Mouse (Mus musculus): ENCODE results near the gene Clpp. TPM values are rescaled to one million over a fixed set of nuclear protein-coding genes. Genes with fewer than 3 reads are reported as not detected.

The Clpp gene
- total RNA-seq, 2 experiments from 2014 or later: 49.6 to 58.2 TPM

DNA sequence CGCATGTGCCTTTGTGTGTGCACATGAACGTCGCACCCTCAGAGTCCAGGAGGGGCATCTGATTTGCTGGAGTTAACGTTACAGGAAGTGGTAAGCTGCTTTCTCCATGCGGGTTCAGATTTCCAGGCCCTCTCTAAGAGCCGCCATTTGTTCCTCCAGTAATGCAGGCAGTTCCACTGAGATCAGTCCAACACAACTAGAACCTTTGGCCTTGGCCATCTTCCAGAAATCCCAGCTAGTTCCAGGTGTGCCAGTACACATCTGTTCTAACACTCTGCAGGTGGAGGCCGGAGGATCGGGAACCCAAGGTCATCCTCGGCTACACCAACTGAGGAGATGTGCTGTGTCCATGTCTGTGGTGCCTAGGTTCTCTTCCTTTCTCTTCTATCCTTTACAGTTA is 5.2 kb upstream of the Clpp start:
- no peak for DNase-seq (ENCODE audit: low spot score in 2 of 2)
- intact Hi-C loops (cut with DNase I): loop anchor here (5.0 kb wide), 1 partner anchor 178 kb away; no protein-coding TSS in a partner anchor

- intact Hi-C loops (cut with DNase I): loop anchor here (5.0 kb wide), 1 partner anchor 178 kb away; no protein-coding TSS in a partner anchor
- no peak for DNase-seq (ENCODE audit: low spot score in 2 of 2)
Measured at GRCm38 (mm10) chr17:56985656-56986055, 4.4 kb upstream of the Clpp start.

DNA sequence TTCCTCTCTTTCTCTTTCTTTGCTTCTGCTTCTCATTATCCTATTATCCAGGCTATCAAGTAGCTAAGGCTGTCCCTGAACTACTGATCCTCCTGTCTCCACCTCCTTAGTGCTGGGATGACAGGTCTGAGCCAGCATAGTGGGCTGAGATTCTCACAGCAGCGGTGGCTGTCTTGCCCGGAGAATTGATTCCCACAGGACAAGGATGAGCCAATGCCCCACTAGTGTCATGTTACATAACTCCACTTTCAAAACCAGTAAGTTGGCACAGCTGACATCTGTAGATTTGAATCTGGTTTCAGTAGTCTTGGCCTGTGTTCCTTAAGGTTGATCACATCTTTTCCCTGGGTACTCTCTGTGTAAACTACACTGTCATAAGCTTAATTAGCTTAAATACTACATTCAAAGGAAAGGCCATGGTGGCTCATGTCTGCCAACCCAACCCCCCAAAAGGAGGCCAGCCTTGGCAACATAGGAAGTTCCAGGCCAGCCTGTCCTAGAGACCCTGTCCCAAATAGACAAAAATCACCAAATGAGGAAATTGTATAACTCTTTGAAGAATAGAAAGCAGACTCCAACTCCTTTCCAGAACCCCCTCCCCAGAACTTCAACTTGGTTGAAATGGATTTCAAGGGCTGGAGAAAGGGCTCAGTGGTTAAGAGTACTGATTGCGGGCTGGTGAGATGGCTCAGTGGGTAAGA is 3.9 kb upstream of the Clpp start:
- DNase-seq (ENCODE audit: low spot score in 2 of 2): no peak
- intact Hi-C loops (cut with DNase I): loop anchor here (5.0 kb wide), 1 partner anchor 179 kb away; no protein-coding TSS in a partner anchor

GRCm38 (mm10) chr17:56988441-56988840 is 1.7 kb upstream of the Clpp start:
- intact Hi-C loops (cut with DNase I): loop anchor here (5.0 kb wide), 1 partner anchor 181 kb away; no protein-coding TSS in a partner anchor
- DNase-seq (ENCODE audit: low spot score in 2 of 2): no peak

- no peak for DNase-seq (ENCODE audit: low spot score in 2 of 2)
- intact Hi-C loops (cut with DNase I): loop anchor here (5.0 kb wide), 1 partner anchor 182 kb away; no protein-coding TSS in a partner anchor
Measured at GRCm38 (mm10) chr17:56988921-56989430, 1.1 kb upstream of the Clpp start.

- peak; percentile 80 to 88 for DNase-seq (ENCODE audit: low spot score in 2 of 2)
- intact Hi-C loops (cut with DNase I): loop anchor here (5.0 kb wide), 1 partner anchor 182 kb away; no protein-coding TSS in a partner anchor
Measured at GRCm38 (mm10) chr17:56989467-56990114, 514 bp upstream of the Clpp start.

- no peak for DNase-seq (ENCODE audit: low spot score in 2 of 2)
Measured at GRCm38 (mm10) chr17:56990966-56991365, 861 bp downstream of the Clpp start.

GRCm38 (mm10) chr17:56995046-56995445 is 4.9 kb downstream of the Clpp start:
- no peak for DNase-seq (ENCODE audit: low spot score in 2 of 2)
- intact Hi-C loops (cut with DNase I): loop anchor here (5.0 kb wide), 2 partner anchors 98 to 183 kb away; no protein-coding TSS in a partner anchor

More at GRCm38 (mm10) chr17:56990966-56991365, 861 bp downstream of the Clpp start:
- intact Hi-C loops (cut with DNase I): no loop called here

- DNase-seq (ENCODE audit: low spot score in 2 of 2): no peak
- intact Hi-C loops (cut with DNase I): loop anchor here (5.0 kb wide), 2 partner anchors 99 to 184 kb away; no protein-coding TSS in a partner anchor
Measured at GRCm38 (mm10) chr17:56996506-56996905, 6.4 kb downstream of the Clpp start.

- DNase-seq (ENCODE audit: low spot score in 2 of 2): peak; percentile 93 to 97
- intact Hi-C loops (cut with DNase I): loop anchor here (5.0 kb wide), 2 partner anchors 100 to 185 kb away; no protein-coding TSS in a partner anchor
Measured at GRCm38 (mm10) chr17:56997029-56997667, 7.0 kb downstream of the Clpp start, which contains the start of gene Alkbh7. Gene Alkbh7 (plus strand): TSS chr17:56997339.

GRCm38 (mm10) chr17:56999414-56999813 is 9.3 kb downstream of the Clpp start:
- no peak for DNase-seq (ENCODE audit: low spot score in 2 of 2)
- intact Hi-C loops (cut with DNase I): loop anchor here (5.0 kb wide), 2 partner anchors 102 to 187 kb away; no protein-coding TSS in a partner anchor

DNA sequence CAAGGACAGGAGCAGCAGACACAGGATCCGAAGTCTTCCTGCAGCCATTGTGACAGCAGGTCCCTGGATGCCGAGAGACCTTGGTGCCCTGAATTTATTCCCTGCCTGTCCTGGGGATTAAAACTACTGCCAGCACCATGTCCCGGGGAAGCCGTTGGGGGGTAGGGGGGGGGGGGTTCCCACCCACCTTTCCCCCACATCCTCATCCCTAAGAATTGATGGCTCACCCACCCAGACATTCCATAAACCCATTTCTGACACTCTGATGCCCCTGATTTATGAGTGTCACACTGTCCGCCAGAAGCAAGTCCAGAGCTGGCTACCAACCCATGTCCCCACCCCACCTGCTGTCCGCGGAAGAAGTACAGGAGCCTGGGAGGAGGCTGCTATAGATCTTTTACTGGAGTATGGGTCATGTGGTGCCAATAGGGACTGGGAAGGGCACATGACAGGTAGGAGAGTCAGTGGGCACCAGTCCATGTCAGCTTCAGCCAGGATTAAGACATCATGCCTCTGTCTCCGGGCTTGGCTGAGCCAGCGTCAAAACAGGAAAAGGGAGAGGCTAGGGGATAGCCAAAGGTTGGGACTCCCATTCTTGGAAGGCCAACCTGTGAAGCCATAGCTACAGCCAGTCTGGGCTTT is 10.0 kb downstream of the Clpp start, which contains the start of gene Pspn:
Pspn (minus strand) TSS at position 51 of the 642 bp plus-strand sequence.
- intact Hi-C loops (cut with DNase I): loop anchor here (5.0 kb wide), 2 partner anchors 103 to 188 kb away; no protein-coding TSS in a partner anchor

GRCm38 (mm10) chr17:57001228-57001627 is 11.1 kb downstream of the Clpp start:
- intact Hi-C loops (cut with DNase I): no loop called here
- DNase-seq (ENCODE audit: low spot score in 2 of 2): no peak

More for the DNA sequence above, 10.0 kb downstream of the Clpp start, which contains the start of gene Pspn:
- no peak for DNase-seq (ENCODE audit: low spot score in 2 of 2)

GRCm38 (mm10) chr17:57003994-57004393 is 13.9 kb downstream of the Clpp start:
- no peak for DNase-seq (ENCODE audit: low spot score in 2 of 2)
- intact Hi-C loops (cut with DNase I): no loop called here

DNA sequence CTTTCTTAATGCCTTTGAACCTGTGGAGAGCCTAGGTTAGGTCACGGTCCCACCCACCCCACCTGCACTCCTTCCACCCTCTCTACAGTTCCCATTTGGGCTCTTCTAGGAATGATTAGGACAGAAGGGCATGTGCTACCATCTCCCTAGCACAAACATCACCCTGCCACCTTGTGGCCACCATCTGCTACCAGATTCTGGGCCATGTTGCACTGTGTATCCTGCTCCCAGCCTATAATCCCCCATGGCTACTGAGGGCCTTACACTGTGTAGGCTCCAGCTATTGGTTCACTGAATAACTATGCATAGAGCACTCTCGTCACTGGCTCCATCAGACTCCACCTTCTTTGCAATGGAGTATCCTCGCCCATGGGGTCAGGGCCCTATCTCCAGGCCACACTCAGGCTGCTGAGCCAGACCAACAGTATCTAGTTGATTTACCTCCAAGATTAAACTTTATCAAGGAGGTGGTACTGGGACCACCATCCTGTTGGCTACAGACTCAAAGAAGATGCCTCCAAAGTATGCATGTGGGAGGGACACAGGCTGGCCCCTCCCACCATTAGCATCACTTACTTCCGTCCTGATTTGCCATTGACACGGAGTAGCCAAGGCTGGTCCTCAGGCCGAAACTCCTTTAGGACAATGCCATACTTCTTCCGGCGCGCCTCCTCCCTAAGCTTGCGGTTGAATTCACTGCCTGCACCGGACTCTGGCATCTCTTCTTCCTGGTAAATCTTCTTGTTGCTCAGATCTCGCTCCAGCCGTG is 17.2 kb downstream of the Clpp start:
- peak in 1 of 2 experiments; percentile 34 for DNase-seq (ENCODE audit: low spot score in 2 of 2)
- intact Hi-C loops (cut with DNase I): no loop called here

DNA sequence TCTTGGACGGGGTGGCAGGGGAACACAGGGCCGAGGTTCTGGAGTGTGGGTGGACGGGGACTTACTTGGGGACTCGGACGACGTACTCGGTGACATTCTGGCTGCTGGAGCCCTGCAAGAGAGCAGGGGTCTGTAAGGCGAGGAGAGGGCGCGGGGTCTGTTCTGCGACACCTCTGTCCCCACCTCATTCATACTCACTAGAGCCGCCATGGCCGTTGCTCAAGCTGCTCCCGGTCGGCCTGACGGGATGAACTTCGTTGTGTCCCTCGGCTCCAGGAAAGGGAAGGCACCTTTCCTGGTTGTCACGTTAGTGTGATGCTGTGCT is 20.8 kb downstream of the Clpp start:
- intact Hi-C loops (cut with DNase I): loop anchor here (5.0 kb wide), 1 partner anchor 321 kb away; no protein-coding TSS in a partner anchor
- DNase-seq (ENCODE audit: low spot score in 2 of 2): no peak

GRCm38 (mm10) chr17:57011236-57012141 is 21.4 kb downstream of the Clpp start, which contains the start of the genes Gtf2f1 and Gm17949:
Gene Gtf2f1 (minus strand): TSS chr17:57011288.
Gene Gm17949 (plus strand): TSS chr17:57011469.
- intact Hi-C loops (cut with DNase I): loop anchor here (5.0 kb wide), 1 partner anchor 321 kb away; no protein-coding TSS in a partner anchor

More at GRCm38 (mm10) chr17:57011236-57012141, 21.4 kb downstream of the Clpp start, which contains the start of the genes Gtf2f1 and Gm17949:
- DNase-seq (ENCODE audit: low spot score in 2 of 2): peak; percentile 98

All from left cerebral cortex, postnatal 14 days (tissue).